ENCODE assay signal across 19 mouse cellular contexts in the genomic region with DNA sequence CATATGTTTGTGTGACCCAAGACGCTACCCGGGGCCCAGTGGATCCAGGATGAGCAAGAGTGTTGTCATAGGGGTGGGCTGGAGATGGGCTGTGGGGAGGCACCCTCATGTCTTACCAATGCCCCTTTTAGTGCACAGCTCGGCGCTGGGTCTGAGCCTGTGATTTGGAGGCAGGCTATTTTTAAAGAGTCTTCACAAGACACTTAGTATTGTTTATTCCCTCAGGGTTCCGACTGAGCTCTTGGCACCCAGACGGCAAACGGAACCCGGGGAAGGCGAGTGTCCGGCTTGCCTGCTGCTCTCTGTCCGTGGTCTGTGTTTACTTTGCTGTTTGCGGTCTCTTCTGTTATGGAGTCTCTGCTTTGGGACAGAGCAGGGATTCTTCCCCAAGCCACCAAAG.
"Had no signal": no experiment of that assay in that cellular context is flagged by ENCODE, and none has a peak within 500 bp of the region (broad histone marks: within the 10 kb centered on the region; RNA-seq: fewer than 3 reads in every experiment).

No protein-coding gene starts in this region.

- DNase-seq: kidney, adult 11 months; kidney, adult 8-10 months; kidney, postnatal 25 days; layer of hippocampus, adult 9-11 months; liver, postnatal 0 days; midbrain, embryonic 14.5 days; right cerebral cortex, adult 18-20 months; right cerebral cortex, postnatal 14 days; right cerebral cortex, postnatal 4 days; spleen, adult 18-20 months; thymus, adult 18-20 months; thymus, postnatal 36 days had no signal

- ATAC-seq: liver, postnatal 0 days had no signal

- H3K4me2 ChIP-seq: intestine, embryonic 15.5 days; kidney, embryonic 15.5 days; midbrain, embryonic 11.5 days; stomach, embryonic 15.5 days had no signal

- H3K27ac ChIP-seq: intestine, embryonic 15.5 days; kidney, embryonic 15.5 days; layer of hippocampus, adult 2 months; left cerebral cortex, adult 2 months; liver, embryonic 14.5 days; stomach, embryonic 15.5 days had no signal

- H3K9me3 ChIP-seq: intestine, embryonic 15.5 days; kidney, embryonic 15.5 days; stomach, embryonic 15.5 days had no signal

- H3K36me3 ChIP-seq: intestine, embryonic 15.5 days; kidney, embryonic 15.5 days; stomach, embryonic 15.5 days had no signal

- H3K27me3 ChIP-seq: kidney, embryonic 15.5 days; stomach, embryonic 15.5 days had no signal

- H3K9ac ChIP-seq: intestine, embryonic 15.5 days; kidney, embryonic 15.5 days; liver, embryonic 14.5 days; liver, postnatal 0 days; stomach, embryonic 15.5 days had no signal

- H3K4me3 ChIP-seq: intestine, embryonic 15.5 days; kidney, embryonic 15.5 days; layer of hippocampus, adult 2 months; left cerebral cortex, adult 2 months; stomach, embryonic 15.5 days had no signal
